Mouse (Mus musculus) heart, adult 18-20 months (tissue): Measurements from ENCODE around the gene Rnase13. TPM values are rescaled to one million over a fixed set of nuclear protein-coding genes. Genes with fewer than 3 reads are reported as not detected.

Experiments used
- DNase-seq, 2 experiments: peaks; one replicate each; pipeline ENCODE4 v3.0.0; 2021 to 2022; ENCODE audit warnings: mixed read lengths in 1 of 2
- total RNA-seq, 2 experiments: library from RNA; stranded (reverse); gene quantifications; 2 replicates each; pipeline ENCODE4 v1.2.3; 2021

Rnase13 gene
- total RNA-seq, 2 experiments from 2014 or later = not detected

DNA sequence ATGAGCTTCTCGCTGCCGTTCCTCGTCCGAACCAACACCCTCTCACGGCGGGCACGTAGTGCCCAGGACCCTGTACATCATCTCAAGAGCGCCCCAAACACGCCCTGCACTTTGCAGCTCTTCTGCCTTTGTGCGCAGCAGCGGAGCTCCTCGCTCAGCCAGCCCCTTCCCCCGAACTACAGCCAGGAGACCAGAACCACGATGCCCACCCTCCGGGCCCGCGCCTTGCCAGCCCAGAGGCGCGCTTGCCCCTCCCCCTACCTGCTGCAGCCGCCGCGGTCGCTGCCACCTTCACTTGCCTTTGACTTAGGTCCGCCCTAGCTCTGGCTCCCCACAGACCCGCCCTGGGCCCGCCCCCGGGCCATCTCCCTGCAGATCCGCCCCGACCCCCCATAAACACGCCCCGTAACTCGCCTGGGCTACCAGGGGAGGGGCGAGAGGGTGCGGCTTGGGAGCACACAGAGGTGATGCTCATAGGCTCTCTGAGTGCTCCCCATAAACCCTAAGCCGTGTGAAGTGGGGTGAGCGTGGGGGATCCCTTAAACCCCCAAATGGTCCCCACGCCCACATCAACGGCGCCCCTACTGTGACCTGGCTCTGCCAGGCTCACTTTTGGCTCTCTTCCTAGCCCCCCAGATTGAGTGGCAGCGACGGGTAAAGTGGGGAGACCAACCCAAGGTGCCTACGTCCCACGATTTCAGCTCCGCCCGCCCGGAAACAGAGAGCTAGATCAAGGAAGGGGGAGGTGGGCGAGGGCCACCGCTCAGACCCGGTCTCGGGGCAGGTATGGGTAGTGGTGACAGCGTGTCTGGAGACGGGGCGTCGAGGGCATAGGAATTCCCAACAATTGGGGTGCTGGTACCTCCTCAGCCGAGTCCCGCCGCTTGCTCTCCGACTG, 9.3 kb downstream of the Rnase13 start:
- DNase-seq = peak; percentile 92 to 94

DNA sequence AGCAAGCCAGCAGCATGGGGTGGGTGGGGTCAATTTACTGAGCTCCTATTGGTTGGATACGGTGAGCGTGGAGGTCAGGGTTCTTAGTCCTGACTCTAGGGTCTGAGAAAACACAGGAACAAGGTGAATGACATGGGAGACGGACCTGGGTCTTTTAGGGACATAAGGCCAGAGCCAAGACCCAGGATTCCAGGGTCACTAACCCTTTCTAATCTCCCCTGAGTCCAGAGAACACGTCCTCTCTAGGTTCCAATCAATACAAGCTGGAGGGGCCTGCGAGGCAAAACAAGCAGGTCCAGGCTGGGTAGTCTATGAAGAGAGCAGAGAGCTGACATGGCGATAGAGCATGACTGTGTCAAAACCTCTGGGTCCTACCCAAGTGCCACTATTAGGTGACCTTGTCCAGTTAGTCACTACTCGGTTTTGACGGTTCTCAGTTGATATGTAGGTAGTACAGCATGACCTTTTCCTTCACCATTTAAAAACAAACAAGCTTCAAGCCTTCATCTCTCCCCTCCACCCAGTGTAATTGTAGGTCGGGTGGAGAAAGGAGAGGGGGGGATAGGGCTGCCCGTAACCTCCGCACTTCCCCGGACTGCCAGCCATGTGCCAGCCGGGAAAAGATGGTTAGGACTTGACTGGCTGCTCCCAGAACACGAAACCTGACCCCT, 10.0 kb downstream of the Rnase13 start:
- DNase-seq = peak; percentile 56 to 64

DNA sequence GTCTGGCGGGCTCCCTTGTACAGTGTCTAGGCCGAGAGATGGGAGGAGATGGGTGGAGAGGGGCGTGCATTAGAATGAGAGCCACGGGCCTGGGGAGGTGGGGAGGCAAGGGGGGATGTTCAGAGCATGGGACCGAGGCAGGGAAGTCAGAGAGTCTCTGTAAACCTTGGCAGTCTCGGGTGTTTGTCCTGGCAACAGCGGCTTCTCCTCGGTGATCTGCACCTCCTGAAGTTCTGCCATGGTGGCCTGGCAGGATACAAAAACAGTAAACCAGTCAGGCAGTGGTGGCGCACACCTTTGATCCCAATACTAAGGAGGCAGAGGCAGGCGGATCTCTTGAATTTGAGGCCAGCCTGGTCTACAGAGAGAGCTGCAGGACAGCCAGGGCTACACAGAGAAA, 11.3 kb downstream of the Rnase13 start:
- DNase-seq = peak in 1 of 2 experiments; percentile 31

- DNase-seq = no peak
Measured at GRCm38 (mm10) chr14:51906102-51906501, 16.5 kb downstream of the Rnase13 start.

- no peak for DNase-seq
Measured at GRCm38 (mm10) chr14:51904706-51905105, 17.9 kb downstream of the Rnase13 start.

DNA sequence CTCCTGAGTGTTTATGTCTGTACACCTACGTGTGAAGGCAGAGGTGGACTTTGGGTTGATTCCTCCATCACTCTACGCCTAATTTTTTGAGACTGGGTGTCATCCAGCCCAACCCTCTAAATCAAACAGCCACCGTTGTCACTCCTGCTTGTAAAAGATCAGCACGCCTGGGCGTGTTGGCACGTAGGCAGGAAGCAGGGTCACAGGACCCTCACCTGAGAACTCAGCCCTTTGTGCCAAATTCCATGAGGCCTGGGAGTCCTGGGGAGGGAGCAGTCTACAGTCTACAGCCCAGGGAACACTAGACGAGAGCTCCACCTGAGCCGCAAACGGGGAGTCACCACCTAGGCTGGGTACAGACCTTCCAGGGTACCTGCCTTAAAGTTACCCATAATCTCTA, 18.8 kb downstream of the Rnase13 start:
- peak in 1 of 2 experiments; percentile 33 for DNase-seq

DNA sequence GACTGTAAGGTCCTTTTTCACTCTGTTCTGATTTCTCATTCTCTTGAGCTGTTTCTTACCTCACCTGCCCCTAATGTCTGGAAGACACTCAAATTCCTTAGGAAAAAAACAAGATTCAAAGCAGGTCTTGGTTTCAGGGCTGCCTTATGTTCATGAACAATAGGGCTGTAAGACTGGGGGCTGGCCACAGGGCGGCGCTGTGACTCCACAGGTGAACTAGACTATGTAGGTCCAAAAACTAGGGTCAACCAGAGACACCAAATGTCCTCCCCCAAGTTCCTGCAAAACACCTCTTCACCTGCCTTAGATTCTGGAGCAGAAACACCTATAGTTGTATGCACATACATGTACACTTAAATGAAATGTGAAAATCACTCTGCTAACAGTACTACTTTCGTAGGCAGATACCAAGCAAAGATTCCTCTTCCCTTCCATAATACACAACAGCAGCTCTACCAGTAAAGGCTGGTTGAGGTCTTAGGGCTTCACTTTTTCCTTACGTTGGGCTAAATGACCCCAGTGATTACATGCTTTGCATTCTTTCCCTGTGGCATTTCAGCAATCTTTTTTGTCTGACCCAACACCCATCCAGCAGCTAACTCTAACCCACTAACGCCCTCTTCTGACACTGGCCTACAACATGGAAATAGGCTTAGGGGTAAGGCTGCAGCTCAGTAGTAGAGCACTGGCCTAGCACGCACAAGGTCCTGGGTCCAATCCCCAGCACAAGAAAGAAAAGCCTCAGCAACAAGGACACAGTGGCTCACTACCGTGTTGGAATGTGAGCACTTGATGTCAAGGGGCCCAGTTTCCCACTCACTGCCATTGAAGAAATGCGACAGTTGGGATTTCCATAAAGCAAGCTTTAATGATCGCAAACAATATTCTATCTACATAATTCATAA, 19.5 kb downstream of the Rnase13 start:
- peak; percentile 74 to 91 for DNase-seq

GRCm38 (mm10) chr14:51899351-51899750, 23.2 kb downstream of the Rnase13 start:
- DNase-seq = no peak

DNA sequence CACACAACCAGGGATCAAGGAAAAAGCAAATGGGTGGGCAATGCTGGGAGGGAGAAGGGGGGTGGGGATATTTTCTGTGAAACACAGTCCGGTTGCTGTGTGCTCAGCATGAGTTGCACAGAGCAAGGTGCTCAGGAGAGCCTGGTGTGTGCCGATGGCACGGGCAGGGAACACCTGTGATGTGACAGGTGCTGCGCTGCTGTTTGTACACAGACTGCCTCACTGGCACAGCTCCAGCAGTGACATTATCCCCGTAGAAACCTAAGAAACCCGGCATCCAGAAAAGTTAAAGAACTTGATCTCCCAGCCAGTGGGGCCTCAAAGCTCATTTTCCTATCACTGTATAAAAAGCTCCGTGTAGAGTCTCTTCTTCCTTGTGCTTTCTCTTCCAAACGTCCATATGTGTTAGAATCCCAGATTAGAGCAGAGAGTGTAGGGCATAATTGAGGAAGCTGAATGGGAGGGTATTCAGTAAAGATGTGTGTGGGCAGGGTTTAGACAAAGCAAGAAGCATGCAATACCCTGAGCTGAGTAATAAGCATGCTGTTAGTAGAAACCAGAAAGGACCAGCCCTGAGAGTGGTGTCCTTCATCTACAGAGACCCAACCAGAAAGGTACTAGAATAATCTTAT, 25.9 kb downstream of the Rnase13 start:
- no peak for DNase-seq

DNA sequence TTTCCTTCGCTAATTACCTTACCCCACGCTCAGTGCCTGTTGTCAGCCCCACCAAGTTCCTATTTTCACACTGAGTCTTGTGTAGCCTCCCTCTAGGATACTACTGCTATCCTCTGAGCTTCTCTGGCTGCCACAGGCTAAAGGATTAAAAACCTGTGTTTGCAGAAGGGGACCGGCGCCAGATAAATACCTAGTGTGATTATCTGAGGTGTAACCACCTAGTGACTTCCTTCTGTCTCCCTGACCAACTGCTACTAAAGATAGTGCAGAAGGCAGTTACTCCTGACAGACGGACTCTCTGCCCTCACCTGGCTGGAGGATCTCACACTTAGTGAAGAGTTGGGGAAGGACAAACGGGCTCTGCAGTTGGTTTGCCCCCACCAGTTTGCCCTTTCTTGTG, 26.6 kb downstream of the Rnase13 start:
- DNase-seq = no peak

DNA sequence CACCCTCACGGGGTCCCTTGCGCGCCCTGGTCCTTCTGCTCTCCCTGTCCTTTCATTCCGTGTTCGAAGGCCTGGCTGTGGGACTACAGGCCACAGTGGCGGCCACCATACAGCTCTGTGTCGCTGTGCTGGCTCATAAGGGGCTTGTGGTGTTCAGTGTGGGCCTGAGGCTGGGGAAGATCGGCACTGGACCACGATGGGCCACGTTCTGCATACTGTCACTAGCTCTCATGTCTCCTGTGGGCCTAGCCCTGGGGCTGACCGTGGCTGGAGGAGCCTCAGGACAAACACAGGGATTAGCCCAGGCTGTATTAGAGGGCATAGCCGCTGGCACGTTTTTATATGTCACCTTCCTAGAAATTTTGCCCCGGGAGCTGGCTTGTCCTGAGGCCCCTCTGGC, 27.5 kb downstream of the Rnase13 start:
- no peak for DNase-seq

DNA sequence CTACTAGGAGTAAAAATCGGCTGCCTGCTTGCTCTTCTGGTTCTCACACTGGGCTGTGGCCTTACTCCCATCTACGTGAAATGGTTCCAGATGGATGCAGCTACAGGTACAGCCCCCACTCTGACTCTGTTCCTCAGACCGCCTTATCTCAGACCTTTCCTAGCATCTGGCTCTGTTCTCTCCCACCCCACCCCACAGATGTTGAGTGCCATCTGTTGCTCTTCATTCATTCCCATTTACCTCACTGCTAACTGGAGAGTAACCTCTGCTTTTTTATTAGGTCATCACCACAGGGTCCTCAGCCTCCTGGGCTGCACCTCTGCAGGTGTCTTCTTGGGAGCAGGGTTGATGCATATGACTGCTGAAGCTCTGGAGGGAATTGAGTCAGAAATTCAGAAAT, 28.8 kb downstream of the Rnase13 start:
- no peak for DNase-seq

GRCm38 (mm10) chr14:51893094-51893794, 29.3 kb downstream of the Rnase13 start:
- DNase-seq = no peak

- no peak for DNase-seq
Measured at GRCm38 (mm10) chr14:51892191-51892939, 30.2 kb downstream of the Rnase13 start, which contains the start of gene Slc39a2. TSS of gene Slc39a2 (plus strand) at chr14:51892889.

DNA sequence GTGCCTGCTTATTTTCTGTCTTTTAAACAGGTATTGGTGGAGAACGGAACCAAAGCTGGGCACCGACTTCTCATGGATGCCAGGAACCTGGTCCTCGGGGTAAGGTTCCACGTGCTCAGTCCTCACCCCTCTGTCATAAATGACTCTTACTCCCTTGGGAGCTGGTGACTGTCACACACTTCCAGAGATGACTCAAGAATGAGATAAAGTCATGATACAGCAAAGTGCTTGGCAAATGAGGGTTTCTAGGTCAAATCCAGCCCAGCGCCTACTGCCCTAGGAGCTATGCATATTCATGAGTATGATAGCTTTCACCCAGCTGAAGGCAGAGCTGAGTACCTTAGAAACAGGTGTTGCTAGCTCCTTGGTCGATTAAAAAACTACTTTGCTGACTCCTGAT, 32.7 kb downstream of the Rnase13 start:
- no peak for DNase-seq

DNA sequence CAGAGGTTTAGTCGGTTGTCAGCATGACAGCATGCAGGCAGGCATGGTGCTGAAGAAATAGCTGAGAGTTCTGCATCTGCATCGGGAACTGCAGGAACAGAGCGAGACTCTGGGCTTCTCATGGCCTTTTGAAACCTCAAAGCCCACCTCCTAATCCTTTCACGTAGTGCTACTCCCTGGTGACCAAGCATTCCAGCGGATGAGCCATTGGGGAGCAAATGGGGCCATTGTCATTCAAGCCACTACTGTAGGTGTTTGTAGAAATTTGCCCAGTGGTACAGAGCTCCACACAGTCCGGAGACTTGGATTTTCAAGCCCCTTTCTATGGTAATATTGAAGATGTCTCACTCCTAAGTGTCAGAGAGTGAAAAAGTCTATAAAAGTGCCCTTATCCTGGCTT, 36.5 kb downstream of the Rnase13 start:
- no peak for DNase-seq

DNA sequence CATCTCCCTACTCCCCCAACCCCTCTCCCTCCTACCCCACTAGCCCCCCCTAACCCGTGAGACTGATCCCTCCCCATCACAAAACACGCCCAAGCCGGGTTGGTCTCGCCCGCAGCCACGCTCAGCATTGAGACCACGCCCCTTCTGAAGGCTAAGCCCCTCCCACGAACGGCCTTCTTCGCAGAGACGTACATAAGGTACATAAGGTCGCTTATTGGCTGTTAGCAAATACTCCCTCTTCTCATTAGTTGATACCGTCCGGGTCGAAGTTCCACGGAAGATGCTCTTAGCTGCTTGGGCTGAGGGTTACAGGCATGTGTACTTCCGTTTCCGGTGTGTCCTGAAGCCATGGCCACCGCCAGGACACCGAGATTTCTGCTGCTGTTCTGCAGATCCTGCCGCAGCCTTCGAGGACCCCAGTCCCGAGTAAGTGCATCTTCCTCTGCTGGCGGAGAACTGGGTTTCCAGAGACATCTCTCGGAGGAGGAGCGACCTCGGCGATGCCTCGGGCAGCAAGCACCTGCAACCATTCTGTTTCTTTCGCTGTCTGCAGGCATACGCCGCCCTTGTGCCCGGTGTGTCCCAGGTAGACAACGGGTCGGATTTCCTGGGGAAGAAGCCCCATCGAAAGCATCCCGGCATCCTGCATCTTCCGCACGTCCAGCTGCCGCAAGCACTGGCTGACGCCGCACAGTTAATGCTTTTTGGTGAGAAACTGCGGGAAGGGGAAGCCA, 37.8 kb downstream of the Rnase13 start, which contains the start of gene Mettl17:
Gene Mettl17, plus strand, starts transcription at position 245 of the 734 bp plus-strand sequence.
- peak; percentile 95 to 97 for DNase-seq

DNA sequence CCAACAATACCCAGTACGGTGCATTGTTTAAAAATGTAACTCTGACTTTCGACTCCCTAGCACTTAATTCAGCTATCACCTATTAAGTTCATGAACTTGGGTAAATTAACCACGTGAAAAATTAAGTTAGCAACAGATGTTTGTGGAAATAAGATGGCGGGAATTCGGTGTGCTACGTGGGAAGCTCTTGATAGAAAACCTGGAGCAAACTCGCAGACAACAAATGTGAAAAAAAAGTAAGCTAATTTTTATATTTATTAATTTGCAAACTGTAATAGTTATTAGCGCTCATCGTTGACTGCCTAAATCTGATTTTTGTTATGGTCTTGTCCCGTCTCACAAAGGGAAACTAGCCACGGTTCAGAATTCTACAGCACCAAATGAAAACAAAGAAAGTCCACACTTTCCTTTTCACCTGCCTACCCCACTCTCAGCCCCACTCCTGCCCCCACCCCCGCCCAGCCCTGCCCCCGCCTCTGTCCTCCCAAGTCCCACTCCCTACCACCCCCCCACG, 38.5 kb downstream of the Rnase13 start:
- DNase-seq = no peak

GRCm38 (mm10) chr14:51883527-51884030, 39.0 kb downstream of the Rnase13 start:
- DNase-seq = peak; percentile 71 to 76
